Mouse (Mus musculus) neural tube, embryonic 11.5 days (tissue): ENCODE results near the gene Acsbg2. TPM values are rescaled to one million over a fixed set of nuclear protein-coding genes. Genes with fewer than 3 reads are reported as not detected.

Experiments
- ATAC-seq: fragments of 200-750 bp; cut with Nextera tagmentation; 2 replicates; pipeline ENCODE4 v1.8.0; 2017; ENCODE audit warnings: moderate number of reproducible peaks, mild to moderate bottlenecking, moderate TSS enrichment, moderate library complexity; ENCODE audit not compliant: insufficient read depth, low FRiP score, low TSS enrichment
- DNase-seq: peaks from one replicate; pipeline ENCODE4 v3.0.0-alpha.2; 2015; ENCODE audit warnings: low spot score
- H3K27ac ChIP-seq: fragments of 300-500 bp; sonication (generic); 2 replicates; pipeline ENCODE4 v1.5.1; 2014; ENCODE audit warnings: low read depth, mild to moderate bottlenecking, low read length
- H3K27me3 ChIP-seq: fragments of 300-500 bp; sonication (generic); 2 replicates; pipeline ENCODE4 v1.6.1; 2014; ENCODE audit warnings: mild to moderate bottlenecking, low read length, mixed read lengths; ENCODE audit not compliant: control insufficient read depth, insufficient read depth
- H3K36me3 ChIP-seq: fragments of 300-500 bp; sonication (generic); 2 replicates; pipeline ENCODE4 v1.6.1; 2014; ENCODE audit warnings: mild to moderate bottlenecking, low read length, moderate library complexity, mixed read lengths; ENCODE audit not compliant: control insufficient read depth, insufficient read depth
- H3K4me1 ChIP-seq: fragments of 300-500 bp; sonication (generic); 2 replicates; pipeline ENCODE4 v1.6.1; 2014; ENCODE audit warnings: low read length, mixed read lengths; ENCODE audit not compliant: control insufficient read depth, insufficient read depth
- H3K4me2 ChIP-seq: fragments of 300-500 bp; sonication (generic); 2 replicates; pipeline ENCODE4 v1.6.1; 2014; ENCODE audit warnings: low read depth, mild to moderate bottlenecking, moderate library complexity
- H3K4me3 ChIP-seq: fragments of 300-500 bp; sonication (generic); 2 replicates; pipeline ENCODE4 v1.5.1; 2014; ENCODE audit warnings: low read depth, low read length
- H3K9ac ChIP-seq: fragments of 300-500 bp; sonication (generic); 2 replicates; pipeline ENCODE4 v1.6.1; 2014; ENCODE audit warnings: mild to moderate bottlenecking, low read length
- H3K9me3 ChIP-seq: fragments of 300-500 bp; sonication (generic); 2 replicates; pipeline ENCODE4 v1.6.1; 2016; ENCODE audit warnings: low read length; ENCODE audit not compliant: control insufficient read depth
- WGBS: fragments of 180-500 bp; shearing (Covaris S2); extraction: QIAGEN DNeasy Blood & Tissue Kit; methylation state at CpG from one replicate; pipeline ENCODE4 v1.1.7; 2014; 5-methylcytosine and 5-hydroxymethylcytosine counted together
- polyA plus RNA-seq: library from polyadenylated mRNA; unstranded; fragments of >200 nt; fragmentation: Nextera tagmentation; extraction: Ambion mirVana; gene quantifications from 2 replicates; pipeline ENCODE4 v1.2.1, GENCODE M21; 2014

The Acsbg2 gene
- polyA plus RNA-seq, 1 experiment from 2014 or later = not detected

GRCm38 (mm10) chr17:56902698-56903097, 28.5 kb upstream of the Acsbg2 start:
- Histone ChIP-seq H3K36me3 (peaks cover 36% of the 10 kb centered on the region), H3K27me3 (no peaks in the 10 kb centered on the region), H3K4me3 (no peak overlapping the region), H3K9ac (no peak overlapping the region), H3K4me2 (no peak overlapping the region), H3K9me3 (no peaks in the 10 kb centered on the region), H3K27ac (no peak overlapping the region), H3K4me1 (no peaks in the 10 kb centered on the region)
- WGBS = 82% methylated on average over 5 of the region's 5 CpGs
- no peak for ATAC-seq
- no peak for DNase-seq

- DNase-seq (peak; percentile 77), ATAC-seq (peak; percentile 66)
- H3K27ac ChIP-seq = no peak overlapping the region
- no peaks in the 10 kb centered on the region for H3K27me3 ChIP-seq
- no peaks in the 10 kb centered on the region for H3K9me3 ChIP-seq
- H3K4me1 ChIP-seq = peaks cover 10% of the 10 kb centered on the region; the same call in 1 of the 2 replicates
- peaks cover 49% of the 10 kb centered on the region for H3K36me3 ChIP-seq
- no peak overlapping the region for H3K9ac ChIP-seq
- no peak overlapping the region for H3K4me3 ChIP-seq
- WGBS = 86% methylated on average over 7 of the region's 7 CpGs
- no peak overlapping the region for H3K4me2 ChIP-seq
Measured at GRCm38 (mm10) chr17:56897630-56898195, 23.5 kb upstream of the Acsbg2 start.

- Histone ChIP-seq H3K9me3 (no peaks in the 10 kb centered on the region), H3K4me2 (no peak overlapping the region), H3K27me3 (no peaks in the 10 kb centered on the region), H3K36me3 (peaks cover 50% of the 10 kb centered on the region), H3K4me1 (peaks cover 10% of the 10 kb centered on the region; the same call in 1 of the 2 replicates), H3K9ac (no peak overlapping the region), H3K4me3 (no peak overlapping the region), H3K27ac (0 out of 2 replicates have a peak overlapping the region, but pooled peaks have one; percentile 23)
- DNase-seq = no peak
- 77% methylated on average over 6 of the region's 6 CpGs for WGBS
- ATAC-seq = peak; percentile 67
Measured at GRCm38 (mm10) chr17:56896513-56897129, 22.4 kb upstream of the Acsbg2 start.

- Histone ChIP-seq H3K36me3 (peaks cover 47% of the 10 kb centered on the region), H3K4me3 (no peak overlapping the region), H3K4me1 (peaks cover 10% of the 10 kb centered on the region; the same call in 1 of the 2 replicates), H3K27me3 (no peaks in the 10 kb centered on the region), H3K9me3 (no peaks in the 10 kb centered on the region), H3K4me2 (no peak overlapping the region), H3K27ac (no peak overlapping the region), H3K9ac (no peak overlapping the region)
- DNase-seq = no peak
- WGBS = 93% methylated on average over 9 of the region's 9 CpGs
- no peak for ATAC-seq
Measured at GRCm38 (mm10) chr17:56895368-56895918, 21.2 kb upstream of the Acsbg2 start.

- no peak overlapping the region for H3K9ac ChIP-seq
- H3K4me3 ChIP-seq = no peak overlapping the region
- WGBS = over 99% methylated on average over 2 of the region's 2 CpGs
- no peak for ATAC-seq
- H3K36me3 ChIP-seq = peaks cover 25% of the 10 kb centered on the region
- H3K9me3 ChIP-seq = no peaks in the 10 kb centered on the region
- H3K4me1 ChIP-seq = no peaks in the 10 kb centered on the region
- DNase-seq = no peak
- no peak overlapping the region for H3K27ac ChIP-seq
- H3K27me3 ChIP-seq = no peaks in the 10 kb centered on the region
- no peak overlapping the region for H3K4me2 ChIP-seq
Measured at GRCm38 (mm10) chr17:56890018-56890417, 15.8 kb upstream of the Acsbg2 start.

- no peak for ATAC-seq
- H3K27me3 ChIP-seq = no peaks in the 10 kb centered on the region
- no peak for DNase-seq
- H3K4me1 ChIP-seq = no peaks in the 10 kb centered on the region
- H3K9me3 ChIP-seq = no peaks in the 10 kb centered on the region
- 90% methylated on average over 2 of the region's 3 CpGs for WGBS
- H3K36me3 ChIP-seq = peaks cover 13% of the 10 kb centered on the region
- H3K4me3 ChIP-seq = no peak overlapping the region
- H3K9ac ChIP-seq = no peak overlapping the region
- no peak overlapping the region for H3K4me2 ChIP-seq
- H3K27ac ChIP-seq = no peak overlapping the region
Measured at GRCm38 (mm10) chr17:56888050-56888449, 13.8 kb upstream of the Acsbg2 start.

- Histone ChIP-seq H3K4me2 (no peak overlapping the region), H3K36me3 (peaks cover 2% of the 10 kb centered on the region; the same call in 1 of the 2 replicates), H3K4me3 (no peak overlapping the region), H3K27ac (no peak overlapping the region), H3K9me3 (no peaks in the 10 kb centered on the region), H3K9ac (no peak overlapping the region), H3K4me1 (no peaks in the 10 kb centered on the region), H3K27me3 (no peaks in the 10 kb centered on the region)
- no peak for ATAC-seq
- WGBS = 90% methylated on average over 17 of the region's 17 CpGs
- DNase-seq = no peak
Measured at GRCm38 (mm10) chr17:56884809-56885208, 10.6 kb upstream of the Acsbg2 start.

GRCm38 (mm10) chr17:56884331-56884730, 10.1 kb upstream of the Acsbg2 start:
- ATAC-seq = no peak
- no peaks in the 10 kb centered on the region for H3K9me3 ChIP-seq
- H3K4me3 ChIP-seq = no peak overlapping the region
- H3K4me2 ChIP-seq = no peak overlapping the region
- no peaks in the 10 kb centered on the region for H3K27me3 ChIP-seq
- no peak overlapping the region for H3K9ac ChIP-seq
- peaks cover 2% of the 10 kb centered on the region; the same call in 1 of the 2 replicates for H3K36me3 ChIP-seq
- H3K27ac ChIP-seq = no peak overlapping the region
- no peaks in the 10 kb centered on the region for H3K4me1 ChIP-seq
- 86% methylated on average over 5 of the region's 5 CpGs for WGBS
- no peak for DNase-seq

GRCm38 (mm10) chr17:56883612-56884011, 9.4 kb upstream of the Acsbg2 start:
- Histone ChIP-seq H3K27me3 (no peaks in the 10 kb centered on the region), H3K9me3 (no peaks in the 10 kb centered on the region), H3K4me3 (no peak overlapping the region), H3K4me1 (no peaks in the 10 kb centered on the region), H3K4me2 (no peak overlapping the region), H3K36me3 (no peaks in the 10 kb centered on the region; the same call in 1 of the 2 replicates), H3K27ac (no peak overlapping the region), H3K9ac (no peak overlapping the region)
- ATAC-seq = no peak
- WGBS = 56% methylated on average over 17 of the region's 17 CpGs
- no peak for DNase-seq
